Mouse (Mus musculus): ENCODE data around the gene Pfdn4. TPM values are rescaled to one million over a fixed set of nuclear protein-coding genes. Genes with fewer than 3 reads are reported as not detected.
A peak's percentile ranks its signal among the peaks of the same experiment; 100 is the strongest.

Pfdn4 gene
- total RNA-seq, 1 experiment from 2014 or later, result 23.3 TPM

DNA sequence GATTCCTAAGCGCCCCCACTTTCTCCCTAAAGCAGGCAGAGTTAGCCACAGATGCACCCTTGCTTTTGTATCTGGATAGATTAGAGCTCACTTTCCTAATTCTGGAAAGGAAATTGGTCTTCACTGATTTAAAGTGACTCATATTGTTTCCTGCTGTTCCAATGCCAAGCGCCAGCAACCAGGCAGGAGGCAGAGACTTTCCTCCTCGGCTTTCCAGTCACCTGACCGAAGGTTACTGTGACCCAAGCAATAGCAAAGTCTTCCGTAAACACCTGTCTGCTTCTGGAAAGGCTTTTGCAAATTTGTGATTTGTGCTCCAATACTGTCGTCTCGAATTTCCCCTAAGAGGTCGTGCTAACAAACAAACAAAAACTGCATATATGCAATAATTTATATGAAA, 1.8 kb downstream of the Pfdn4 start:
- DNase-seq, result no peak

- DNase-seq, result peak; percentile 20
These were observed 7.1 kb downstream of the Pfdn4 start for GRCm38 (mm10) chr2:170503343-170503742.

DNA sequence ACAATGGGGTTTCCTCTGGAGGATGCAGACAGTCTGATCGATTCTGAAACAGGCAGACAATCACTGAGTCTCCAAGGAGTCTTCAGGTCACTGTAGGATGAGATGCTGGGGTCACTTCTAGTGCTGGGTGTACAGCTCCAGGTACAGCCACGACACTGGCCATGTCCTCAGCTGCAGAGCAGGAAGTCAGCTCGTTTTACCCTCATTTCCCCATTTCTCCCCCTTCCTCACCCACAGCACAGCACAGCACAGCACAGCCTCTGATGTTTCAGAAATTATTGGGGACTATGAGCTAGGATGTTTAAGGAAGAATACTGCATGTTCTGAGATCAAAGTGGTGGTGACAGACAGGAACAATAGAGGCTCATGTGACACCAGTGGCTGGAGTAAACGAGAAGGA, 7.8 kb downstream of the Pfdn4 start:
- DNase-seq, result no peak

DNA sequence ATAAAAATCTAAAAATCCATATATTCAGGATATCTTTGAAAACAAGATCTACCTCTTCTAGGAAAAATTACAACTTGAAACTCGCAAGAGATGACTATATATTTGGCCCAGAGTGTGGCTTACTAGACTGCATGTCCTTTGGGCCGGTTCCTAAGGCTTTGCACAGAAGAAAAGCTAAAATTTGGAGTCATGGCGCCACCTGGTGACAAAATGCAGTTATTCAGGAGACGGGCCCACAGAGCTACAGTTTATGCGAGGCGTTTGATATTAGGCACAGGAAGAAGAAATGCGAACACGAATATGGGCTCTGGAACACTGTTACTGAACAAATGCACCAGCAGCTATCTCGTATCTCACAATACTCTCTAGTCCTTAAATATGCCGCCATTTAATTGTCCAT, 11.5 kb downstream of the Pfdn4 start:
- peak; percentile 77 for DNase-seq

DNA sequence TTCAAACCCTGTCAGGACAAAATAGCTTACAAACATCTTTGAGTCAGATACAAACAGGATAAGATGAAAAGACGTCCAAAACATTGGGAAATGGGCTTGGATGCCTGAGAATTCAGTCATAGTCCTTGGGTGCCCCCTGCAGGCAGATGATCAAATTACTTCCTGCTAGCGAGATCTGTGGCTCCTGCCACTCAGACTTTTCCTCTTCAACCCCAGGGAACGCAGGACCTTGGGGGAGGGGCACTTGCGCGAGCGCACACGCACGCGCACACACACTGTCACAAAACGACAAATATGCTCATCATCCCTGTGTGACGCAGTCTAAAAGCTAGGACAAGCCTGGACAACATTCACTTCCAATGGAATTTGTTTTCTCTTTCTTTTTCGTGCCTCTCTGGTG, 12.6 kb downstream of the Pfdn4 start:
- peak; percentile 91 for DNase-seq

DNA sequence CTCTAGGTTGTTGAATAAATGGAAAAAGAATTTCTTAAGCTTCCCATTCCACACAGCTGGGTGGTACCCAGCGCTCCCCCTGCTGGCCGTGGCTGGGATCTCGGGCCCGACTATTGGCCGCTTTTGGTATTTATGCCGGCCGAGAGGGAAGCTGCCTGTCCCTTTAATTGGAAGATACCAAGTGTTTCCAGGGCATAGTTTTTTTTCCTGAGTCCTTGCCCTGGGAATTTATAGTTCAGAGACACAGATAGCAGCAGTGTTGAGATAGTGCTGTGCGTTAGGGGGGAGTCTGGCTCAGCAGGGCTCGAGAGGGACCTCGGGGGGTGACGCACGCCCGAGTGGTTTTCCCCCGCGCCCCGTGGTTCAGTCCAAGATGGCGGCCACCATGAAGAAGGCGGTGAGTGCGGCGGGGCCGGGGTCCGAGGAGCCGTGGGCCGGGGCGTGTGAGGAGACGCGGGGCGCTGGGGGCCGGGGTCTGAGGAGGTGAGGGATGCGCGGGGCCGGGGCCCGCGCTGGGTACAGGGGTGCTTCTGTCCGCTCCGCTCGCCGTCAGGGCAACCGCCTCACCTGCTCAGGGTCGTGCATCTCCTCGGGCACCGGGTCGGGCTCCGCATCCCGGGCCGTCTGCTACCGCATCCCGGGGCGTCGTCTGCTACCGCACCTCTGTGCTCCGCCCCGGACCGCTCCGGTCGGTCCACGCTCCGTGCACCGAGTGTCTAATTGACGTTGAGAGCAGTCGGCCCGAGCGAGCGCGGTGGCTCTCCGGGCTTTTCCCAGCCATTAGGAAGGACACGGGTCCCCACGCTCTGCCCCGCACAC, 15.1 kb downstream of the Pfdn4 start:
- peak; percentile 93 for DNase-seq

DNA sequence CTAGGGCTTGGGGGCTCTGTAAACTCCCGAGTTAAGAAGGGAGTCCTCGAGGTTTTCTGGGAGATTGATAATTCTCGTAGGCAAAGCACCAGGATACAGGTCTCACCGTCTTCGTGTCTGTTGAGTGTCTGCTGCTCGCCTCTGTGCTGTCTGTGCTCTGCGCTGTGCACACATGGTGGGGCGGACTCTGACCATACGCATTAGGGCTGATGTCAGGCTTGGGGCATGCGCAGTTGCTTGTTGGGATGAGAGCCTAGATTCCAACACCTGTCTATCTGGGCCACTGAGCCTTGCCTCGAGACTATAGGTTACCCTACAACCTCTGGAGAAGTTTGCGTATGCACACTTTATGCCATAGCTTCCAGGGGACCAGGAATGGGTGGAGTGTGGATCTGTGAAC, 17.5 kb downstream of the Pfdn4 start:
- DNase-seq, result no peak

DNA sequence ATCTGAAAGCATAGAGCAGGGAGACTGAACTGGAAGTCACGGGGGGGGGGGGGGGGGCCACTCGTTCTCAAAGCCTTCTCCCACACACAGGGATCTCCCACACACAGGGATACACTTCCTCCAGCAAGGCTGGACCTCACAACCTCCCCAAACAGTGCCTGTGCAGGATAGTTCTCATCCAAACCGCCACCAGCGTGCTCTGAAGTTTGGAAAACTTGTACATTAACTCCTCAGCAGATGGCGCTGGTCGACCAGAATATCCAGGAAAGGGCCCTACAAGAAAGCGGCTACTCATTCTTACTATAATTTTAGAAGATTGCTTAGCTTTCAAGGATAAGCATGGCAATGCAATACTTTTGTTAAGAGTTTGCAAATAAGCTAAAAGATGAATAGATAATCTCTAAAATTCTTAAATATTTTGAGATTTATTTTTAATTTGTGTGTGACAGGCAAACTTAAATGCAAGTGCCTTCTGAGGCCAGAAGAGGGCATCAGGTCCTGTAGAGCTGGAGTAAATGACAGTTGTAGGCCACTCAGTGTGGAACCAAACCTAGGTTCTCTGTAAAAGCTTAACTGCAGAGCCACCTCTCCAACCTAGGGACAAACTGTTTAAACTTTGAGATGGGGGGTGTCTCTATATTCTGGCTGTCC, 24.2 kb downstream of the Pfdn4 start:
- DNase-seq, result peak; percentile 30

DNA sequence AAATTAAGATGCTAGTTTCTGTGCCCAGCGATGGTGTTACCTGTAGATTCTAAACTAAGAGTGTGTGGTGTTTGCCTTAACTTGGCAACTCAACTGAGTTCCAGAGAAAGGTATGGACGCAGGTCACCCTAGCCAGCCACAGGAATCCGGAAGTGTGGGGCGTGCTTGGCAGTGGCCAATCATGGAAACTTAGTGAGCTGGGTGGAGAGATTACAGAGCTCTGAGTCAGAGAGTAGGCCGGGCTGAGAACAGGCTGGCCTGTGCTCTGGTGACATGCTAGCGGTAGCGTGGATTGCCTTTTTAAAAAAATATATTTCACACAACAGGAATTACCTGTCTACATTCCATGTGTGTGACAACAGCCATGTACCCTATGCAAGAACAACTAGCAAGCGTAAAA, 30.3 kb downstream of the Pfdn4 start:
- no peak for DNase-seq

DNA sequence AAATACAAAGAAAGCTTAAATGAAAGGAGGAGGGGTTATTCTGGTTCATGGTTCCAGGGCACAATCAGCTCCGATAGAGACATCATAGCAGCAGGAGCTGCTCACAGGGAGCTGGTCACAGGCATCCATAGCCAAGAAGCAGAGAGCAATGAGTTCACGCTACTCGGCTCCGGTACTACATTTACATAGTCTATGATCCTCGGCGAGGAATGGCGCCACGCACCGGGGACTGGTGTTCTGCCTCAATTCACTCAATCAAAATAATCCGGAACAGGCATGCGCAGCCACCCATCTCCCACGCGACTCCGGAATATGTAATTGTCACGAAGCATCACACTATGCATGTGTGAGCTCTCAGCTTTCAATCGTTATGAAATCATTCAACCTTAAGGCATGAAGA, 31.8 kb downstream of the Pfdn4 start:
- DNase-seq, result no peak

- DNase-seq, result no peak
These were observed 33.5 kb downstream of the Pfdn4 start for GRCm38 (mm10) chr2:170529766-170530165.

- no peak for DNase-seq
These were observed 34.0 kb downstream of the Pfdn4 start for GRCm38 (mm10) chr2:170530256-170530655.

GRCm38 (mm10) chr2:170534116-170534802, 38.0 kb downstream of the Pfdn4 start:
- no peak for DNase-seq

DNA sequence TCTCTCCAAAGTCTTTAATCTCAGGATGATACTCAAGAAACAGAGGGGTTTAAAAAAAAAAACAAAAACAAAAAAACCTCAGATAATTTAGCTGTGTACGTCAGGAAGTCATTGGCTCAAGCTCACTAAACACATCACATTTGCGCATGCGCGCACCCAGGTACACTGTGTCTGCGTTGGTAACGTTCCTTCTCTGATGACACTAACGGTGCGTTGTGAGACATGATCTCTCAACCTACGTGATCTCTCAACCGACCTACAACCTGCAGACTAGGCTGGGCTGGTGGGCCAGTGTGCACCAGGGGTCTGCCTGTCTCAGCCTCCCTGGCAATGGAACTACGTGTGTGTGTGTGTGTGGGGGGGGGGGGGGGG, 38.6 kb downstream of the Pfdn4 start:
- DNase-seq, result no peak

GRCm38 (mm10) chr2:170535841-170536240, 39.6 kb downstream of the Pfdn4 start:
- DNase-seq, result no peak

DNA sequence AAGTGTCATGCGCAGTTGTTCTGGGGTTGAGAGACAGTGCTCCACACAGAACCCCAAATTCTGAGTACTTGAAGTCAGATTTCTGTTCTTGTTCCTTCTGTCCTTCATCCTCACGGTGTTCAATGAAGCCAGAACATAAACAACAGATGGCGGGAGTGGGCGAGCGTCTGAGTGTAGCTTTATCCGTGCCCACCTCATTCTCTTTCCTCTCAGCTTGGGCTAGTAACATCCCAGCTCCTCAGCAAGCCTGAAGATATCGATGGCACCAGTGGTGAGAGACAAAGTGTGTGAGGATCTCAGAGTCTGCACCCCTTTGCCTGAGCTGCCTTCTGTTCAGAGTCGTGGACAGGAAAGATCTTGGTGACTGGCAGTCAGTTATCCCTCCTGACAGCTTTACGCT, 43.0 kb downstream of the Pfdn4 start:
- no peak for DNase-seq

DNA sequence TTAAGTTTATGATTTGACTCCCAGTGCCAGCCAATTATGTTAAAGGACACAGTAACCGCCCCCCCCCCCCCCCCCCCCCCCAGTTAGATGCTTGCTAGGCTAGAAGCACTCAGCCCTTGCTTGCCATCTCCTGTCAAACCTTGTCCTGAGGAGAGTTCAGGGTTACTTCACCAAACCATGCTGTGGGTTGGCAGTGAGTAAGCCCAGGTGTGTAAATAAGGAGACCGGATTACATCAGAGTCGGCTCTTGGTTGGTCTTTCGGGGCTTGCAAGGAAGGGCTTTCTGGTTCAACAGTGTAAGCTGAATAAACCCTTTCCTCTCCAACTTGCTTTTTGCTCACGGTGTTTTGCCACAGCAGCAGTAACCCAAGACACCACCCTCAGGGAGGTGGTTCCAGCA, 47.4 kb downstream of the Pfdn4 start:
- DNase-seq, result no peak

DNA sequence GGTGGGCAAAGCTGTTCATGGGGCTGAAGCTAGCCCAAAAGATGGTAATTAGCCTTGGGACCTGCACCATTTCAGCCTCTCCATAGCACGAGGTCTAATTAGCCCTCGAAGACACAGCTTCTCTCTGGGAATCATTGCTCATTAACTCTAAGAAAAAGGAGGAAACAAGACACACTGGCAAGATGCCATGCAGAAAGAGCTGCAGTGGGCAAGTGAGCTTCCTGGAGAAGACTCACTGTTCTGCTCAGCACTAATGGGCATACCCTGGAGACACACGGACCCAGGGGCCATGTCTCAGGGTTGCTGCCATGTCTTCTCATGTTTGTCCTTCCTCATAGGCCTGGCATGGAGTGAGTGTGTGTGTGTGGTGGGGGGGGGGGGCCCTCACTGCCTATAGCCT, 47.9 kb downstream of the Pfdn4 start:
- DNase-seq, result no peak

GRCm38 (mm10) chr2:170544950-170545349, 48.7 kb downstream of the Pfdn4 start:
- no peak for DNase-seq

DNA sequence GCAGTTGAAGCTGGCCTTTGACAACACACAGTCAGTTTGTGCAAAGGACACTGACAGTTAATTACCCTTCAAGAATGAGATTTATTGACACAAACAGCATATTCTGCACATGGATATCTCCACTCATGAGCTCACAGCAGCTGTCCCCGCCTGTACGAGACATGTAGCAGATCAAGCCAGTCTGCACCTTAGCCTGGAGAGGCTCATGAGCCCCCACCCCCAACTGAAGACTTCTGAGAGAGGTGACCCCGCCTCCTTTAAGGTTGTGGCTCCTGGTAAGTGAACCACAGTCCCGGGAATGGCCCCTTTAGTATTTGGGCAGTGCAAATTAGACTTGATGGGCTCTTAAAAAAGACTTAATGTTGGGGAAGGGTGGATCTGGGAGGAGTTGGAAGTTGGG, 49.5 kb downstream of the Pfdn4 start:
- no peak for DNase-seq

DNA sequence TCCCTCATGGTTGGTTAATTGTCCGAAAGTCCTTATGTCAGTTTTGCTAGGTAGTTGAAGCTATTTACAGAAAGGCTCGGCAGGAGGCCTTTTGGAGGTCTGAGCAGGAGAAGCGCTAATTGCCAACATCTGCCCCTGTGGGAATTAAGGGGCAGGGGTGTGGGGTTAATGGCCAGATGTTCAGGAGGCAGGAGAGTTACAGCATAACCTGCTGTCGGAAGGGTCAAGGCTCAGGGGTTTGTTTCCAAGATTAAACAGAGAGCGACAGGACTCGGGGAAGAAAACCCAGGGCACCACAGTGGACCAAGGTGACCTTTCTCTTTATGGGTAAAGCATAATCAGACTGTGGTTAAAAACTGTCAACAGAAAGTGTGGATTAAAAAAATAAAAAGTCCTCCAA, 51.3 kb downstream of the Pfdn4 start:
- DNase-seq, result no peak

- no peak for DNase-seq
These were observed 51.8 kb downstream of the Pfdn4 start for GRCm38 (mm10) chr2:170548046-170548445.

DNA sequence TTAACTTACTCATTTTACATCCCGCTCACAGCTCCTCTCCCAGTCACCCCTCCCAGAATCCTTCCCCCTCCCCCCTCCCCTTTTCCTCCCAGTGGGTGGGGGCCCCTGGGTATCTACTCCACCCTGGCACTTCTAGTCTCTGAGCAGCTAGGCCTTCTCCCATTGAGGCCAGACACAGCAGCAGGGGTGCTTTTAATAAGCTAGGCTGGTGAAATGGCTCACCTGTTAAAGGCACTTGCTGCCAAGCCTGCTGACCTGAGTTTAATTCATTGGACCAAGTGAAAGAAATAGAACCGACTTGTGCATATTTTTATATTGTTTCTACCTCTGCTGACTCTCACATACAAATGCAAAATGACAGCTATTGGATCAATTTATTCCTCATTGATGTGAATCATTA, 52.9 kb downstream of the Pfdn4 start:
- DNase-seq, result no peak

DNA sequence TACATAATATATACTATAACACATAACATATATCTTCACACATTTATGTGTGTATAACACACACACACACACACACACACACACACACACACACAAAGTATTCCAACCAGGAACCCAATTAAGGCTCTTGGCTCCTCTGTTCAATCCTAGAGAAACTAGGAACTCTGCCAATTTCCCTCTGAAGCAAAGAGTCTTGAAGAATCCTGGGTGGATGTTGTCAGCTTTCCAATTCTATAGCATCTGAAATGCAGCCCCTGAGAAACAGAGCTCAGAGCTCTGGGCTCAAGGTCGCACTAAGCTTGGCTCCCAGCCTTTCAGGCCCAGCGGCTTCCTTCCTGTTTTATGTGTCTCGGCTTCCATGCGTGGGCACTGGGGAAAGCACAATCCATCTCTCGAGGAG, 54.0 kb downstream of the Pfdn4 start:
- DNase-seq, result no peak
